Mouse (Mus musculus): ENCODE results near the gene Pard6a.
A peak's percentile ranks its signal among the peaks of the same experiment; 100 is the strongest.

DNA sequence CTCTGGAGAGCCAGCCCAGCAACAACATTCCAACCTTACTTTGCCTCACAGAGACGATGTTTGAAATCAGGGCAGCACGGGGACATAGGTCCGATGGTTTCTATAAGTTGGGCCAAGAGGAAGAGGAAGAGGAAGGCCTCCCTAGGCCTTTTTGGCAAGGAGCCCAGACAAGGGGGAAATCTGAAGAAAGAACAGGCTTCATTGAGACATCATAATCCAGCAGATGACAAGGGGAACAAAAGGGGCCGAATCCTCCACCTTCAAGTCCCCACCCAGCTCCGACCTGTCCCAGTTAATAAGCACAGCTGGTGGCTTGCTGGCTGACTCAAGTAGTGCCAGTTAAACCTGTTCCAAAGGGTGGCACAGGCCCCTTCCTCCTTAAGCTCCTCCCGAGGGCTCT lies 14.1 kb downstream of the Pard6a start:
- TF ChIP-seq EP300 (IDR thresholded peaks at IDR 0.05; ENCODE audit: low read depth) (0 out of 2 replicates have a peak, but pooled peaks have one; percentile 17), CTCF (IDR thresholded peaks at IDR 0.05; ENCODE audit: low read depth) (no peak)

Measured in heart, postnatal 0 days (tissue).